Mouse (Mus musculus) G1E (cell line): ENCODE results near the gene Taar3. TPM values are rescaled to one million over a fixed set of nuclear protein-coding genes. Genes with fewer than 3 reads are reported as not detected.

ENCODE experiments used
- ATAC-seq: 2 replicates; pipeline ENCODE4 v1.8.0; 2016; ENCODE audit warnings: mild to moderate bottlenecking; ENCODE audit not compliant: insufficient number of reproducible peaks, poor library complexity, low FRiP score, severe bottlenecking; ENCODE audit errors: extremely low read depth
- DNase-seq: peaks from one replicate; pipeline ENCODE4 v3.0.0; 2012; ENCODE audit warnings: low spot score
- H3K27me3 ChIP-seq: 2 replicates; pipeline ENCODE4 v1.6.1; 2012; ENCODE audit warnings: mild to moderate bottlenecking, low read length, inconsistent platforms; ENCODE audit not compliant: insufficient read depth
- H3K36me3 ChIP-seq: replicated peaks from 2 replicates; pipeline ENCODE3; 2012; ENCODE audit warnings: mild to moderate bottlenecking, inconsistent platforms
- H3K4me1 ChIP-seq: 2 replicates; pipeline ENCODE4 v1.6.1; 2012; ENCODE audit warnings: low read depth, low read length, inconsistent platforms, mixed read lengths; ENCODE audit not compliant: insufficient read depth
- H3K4me3 ChIP-seq: 2 replicates; pipeline ENCODE4 v1.5.1; 2012; ENCODE audit warnings: low read depth, mild to moderate bottlenecking, inconsistent platforms, low read length, moderate library complexity, mixed read lengths
- H3K9me3 ChIP-seq: replicated peaks from 2 replicates; pipeline ENCODE4 v1.6.1; 2012; ENCODE audit warnings: inconsistent platforms
- CTCF ChIP-seq: IDR thresholded peaks from 2 replicates; pipeline ENCODE4 v1.5.1; 2012; ENCODE audit warnings: low read depth, low read length, inconsistent platforms, mixed read lengths
- GATA1 ChIP-seq: IDR thresholded peaks from 2 replicates; pipeline ENCODE4 v1.6.1; 2012; ENCODE audit warnings: borderline replicate concordance, low read length, inconsistent platforms, mixed read lengths
- GATA2 ChIP-seq: IDR thresholded peaks from 2 replicates; pipeline ENCODE4 v1.6.1; 2012; ENCODE audit warnings: low read depth, low read length, inconsistent platforms, borderline replicate concordance
- POLR2AphosphoS5 ChIP-seq: IDR thresholded peaks from 2 replicates; pipeline ENCODE4 v1.6.1; 2012; ENCODE audit warnings: low read depth, low read length, inconsistent platforms; ENCODE audit not compliant: insufficient replicate concordance
- TAL1 ChIP-seq: conservative IDR thresholded peaks from 2 replicates; pipeline ENCODE4 v1.6.1; 2012; ENCODE audit warnings: low read depth, low read length, inconsistent platforms, mixed read lengths
- polyA plus RNA-seq: library from polyadenylated mRNA; stranded (reverse); fragments of >175 nt; gene quantifications from 2 replicates; pipeline ENCODE4 v1.2.3, GENCODE M21; 2012
- total RNA-seq, 2 experiments: library from RNA; stranded (forward) in 1 of 2; stranded (reverse) in 1 of 2; fragments of 200-1000 nt in 1 of 2; fragments of >200 nt in 1 of 2; fragmentation: Nextera tagmentation in 1 of 2; gene quantifications; 2 replicates each; pipeline ENCODE4 v1.2.3; 2014 to 2017

Taar3 gene
- total RNA-seq (2014; fragmentation: Nextera tagmentation), result not detected in 2 replicates
- 0.11 TPM in 1 of 2 replicates, not detected in the other for total RNA-seq (2017)
- not detected in 2 replicates for polyA plus RNA-seq

- H3K4me1 ChIP-seq, result no peaks in the 10 kb centered on the region
- H3K4me3 ChIP-seq, result no peak within 1 kb of the TSS
- 0 out of 2 replicates have a peak, but pooled peaks cover 2% of the 10 kb centered on the region for H3K27me3 ChIP-seq
- TF ChIP-seq GATA2 (no peak), CTCF (no peak)
- ATAC-seq, result no peak
- no peak for DNase-seq
- no peaks in the 10 kb centered on the region for H3K36me3 ChIP-seq
- no peaks in the 10 kb centered on the region for H3K9me3 ChIP-seq
Observed at GRCm38 (mm10) chr10:23949508-23950005, at the start of gene Taar3. Gene Taar3 (plus strand): TSS chr10:23949558.

GRCm38 (mm10) chr10:23901119-23901518 is 48.2 kb upstream of the Taar3 start:
- Histone ChIP-seq H3K9me3 (no peaks in the 10 kb centered on the region), H3K4me1 (no peaks in the 10 kb centered on the region), H3K4me3 (no peak overlapping the region), H3K36me3 (no peaks in the 10 kb centered on the region), H3K27me3 (no peaks in the 10 kb centered on the region)
- ATAC-seq, result no peak
- DNase-seq, result no peak
- no peak for TF ChIP-seq CTCF
- TF ChIP-seq POLR2AphosphoS5, result no peak
- TF ChIP-seq GATA1, result no peak

- Histone ChIP-seq H3K4me1 (no peaks in the 10 kb centered on the region), H3K4me3 (no peak overlapping the region), H3K9me3 (no peaks in the 10 kb centered on the region), H3K36me3 (no peaks in the 10 kb centered on the region), H3K27me3 (no peaks in the 10 kb centered on the region)
- ATAC-seq (no peak), DNase-seq (no peak)
- TF ChIP-seq GATA1, result no peak
- no peak for TF ChIP-seq POLR2AphosphoS5
- TF ChIP-seq CTCF, result no peak
- TF ChIP-seq TAL1, result no peak
- TF ChIP-seq GATA2, result no peak
Observed at GRCm38 (mm10) chr10:23905661-23906060, 43.7 kb upstream of the Taar3 start.

GRCm38 (mm10) chr10:23920056-23920455 is 29.3 kb upstream of the Taar3 start, which contains the start of gene Taar1:
Gene Taar1 (plus strand): TSS chr10:23920356.
- DNase-seq, result no peak
- Histone ChIP-seq H3K36me3 (no peaks in the 10 kb centered on the region), H3K27me3 (no peaks in the 10 kb centered on the region), H3K4me1 (no peaks in the 10 kb centered on the region), H3K9me3 (no peaks in the 10 kb centered on the region), H3K4me3 (no peak within 1 kb of the TSS)
- ATAC-seq, result no peak
- TF ChIP-seq GATA1 (no peak), CTCF (no peak), TAL1 (no peak), GATA2 (no peak), POLR2AphosphoS5 (no peak)

GRCm38 (mm10) chr10:23922468-23922867 is 26.9 kb upstream of the Taar3 start:
- Histone ChIP-seq H3K4me1 (no peaks in the 10 kb centered on the region), H3K36me3 (no peaks in the 10 kb centered on the region), H3K9me3 (no peaks in the 10 kb centered on the region), H3K27me3 (no peaks in the 10 kb centered on the region), H3K4me3 (no peak overlapping the region)
- DNase-seq (no peak), ATAC-seq (no peak)
- TF ChIP-seq POLR2AphosphoS5, result no peak
- TF ChIP-seq GATA1, result no peak
- no peak for TF ChIP-seq TAL1
- no peak for TF ChIP-seq GATA2
- no peak for TF ChIP-seq CTCF

- Histone ChIP-seq H3K36me3 (no peaks in the 10 kb centered on the region), H3K9me3 (no peaks in the 10 kb centered on the region), H3K4me3 (no peak overlapping the region), H3K27me3 (no peaks in the 10 kb centered on the region), H3K4me1 (no peaks in the 10 kb centered on the region)
- ATAC-seq, result no peak
- TF ChIP-seq POLR2AphosphoS5 (no peak), GATA1 (no peak), CTCF (no peak), GATA2 (no peak), TAL1 (no peak)
- DNase-seq, result no peak
Observed at GRCm38 (mm10) chr10:23923941-23924340, 25.4 kb upstream of the Taar3 start.

GRCm38 (mm10) chr10:23937613-23938012 is 11.7 kb upstream of the Taar3 start:
- H3K36me3 ChIP-seq, result no peaks in the 10 kb centered on the region
- TF ChIP-seq CTCF (no peak), GATA2 (no peak), POLR2AphosphoS5 (no peak), TAL1 (no peak), GATA1 (no peak)
- ATAC-seq, result no peak
- no peaks in the 10 kb centered on the region for H3K27me3 ChIP-seq
- DNase-seq, result no peak
- H3K4me1 ChIP-seq, result no peaks in the 10 kb centered on the region
- no peak overlapping the region for H3K4me3 ChIP-seq
- no peaks in the 10 kb centered on the region for H3K9me3 ChIP-seq
